31 mouse cellular contexts compared by ENCODE assay signal in the genomic region with DNA sequence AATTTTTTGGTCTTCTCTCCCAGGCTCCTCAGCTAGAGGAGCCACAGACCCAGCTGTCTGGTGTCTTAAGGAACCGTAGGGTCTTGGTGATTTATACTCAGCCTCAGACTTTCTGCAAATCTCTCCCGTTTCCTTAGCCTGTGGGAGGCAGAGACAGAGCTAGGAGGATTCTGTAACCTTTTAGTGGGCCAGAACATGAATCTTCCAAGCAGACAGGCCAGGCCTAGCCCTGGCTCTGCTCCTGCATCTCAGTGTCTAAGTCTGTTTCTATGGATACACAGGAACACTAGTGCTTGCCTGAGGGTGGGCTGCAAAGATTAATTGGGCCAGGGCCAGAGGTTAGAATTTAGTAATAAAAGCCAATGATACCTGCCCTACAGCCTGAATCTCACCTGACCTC. TPM values are rescaled to one million over a fixed set of nuclear protein-coding genes. Genes with fewer than 3 reads are reported as not detected.
DNase-seq lines count a peak whose midpoint lies in the region; ATAC-seq and TF ChIP-seq lines count a peak whose summit lies in the region.
"Had no signal": no experiment of that assay in that cellular context is flagged by ENCODE, and none has a peak within 500 bp of the region (broad histone marks: within the 10 kb centered on the region; RNA-seq: fewer than 3 reads in every experiment).

No protein-coding gene starts in this region.

- no peak overlapping the region for H3K4me2 ChIP-seq in kidney, embryonic 15.5 days
- H3K4me2 ChIP-seq in intestine, embryonic 14.5 days (ENCODE audit: low read length): no peak overlapping the region
- H3K4me2 ChIP-seq in stomach, embryonic 15.5 days: no peak overlapping the region
- H3K4me2 ChIP-seq: limb, embryonic 13.5 days; liver, embryonic 13.5 days; lung, embryonic 15.5 days had no signal

- TF ChIP-seq POLR2A in ES-Bruce4 (IDR thresholded peaks at IDR 0.05; ENCODE audit: insufficient read depth, low read length): no peak

- 15% methylated on average over 2 of the region's 2 CpGs for WGBS in kidney, embryonic 15.5 days
- 39% methylated on average over 2 of the region's 2 CpGs for WGBS in intestine, embryonic 14.5 days
- 34% methylated on average over 2 of the region's 2 CpGs for WGBS in stomach, embryonic 15.5 days

- no peak overlapping the region for H3K9ac ChIP-seq in kidney, embryonic 15.5 days
- no peak overlapping the region for H3K9ac ChIP-seq in ES-Bruce4 (ENCODE audit: low read depth, poor library complexity, severe bottlenecking)
- no peak overlapping the region for H3K9ac ChIP-seq in intestine, embryonic 14.5 days (ENCODE audit: low read length)
- no peak overlapping the region for H3K9ac ChIP-seq in stomach, embryonic 15.5 days
- H3K9ac ChIP-seq: forebrain, postnatal 0 days; limb, embryonic 13.5 days; liver, embryonic 13.5 days; lung, embryonic 15.5 days had no signal

- peaks cover 16% of the 10 kb centered on the region for H3K4me1 ChIP-seq in kidney, embryonic 15.5 days
- peaks cover 4% of the 10 kb centered on the region for H3K4me1 ChIP-seq in ES-Bruce4 (ENCODE audit: control insufficient read depth, insufficient read depth, low read length)
- peaks cover 20% of the 10 kb centered on the region for H3K4me1 ChIP-seq in intestine, embryonic 14.5 days (replicated peaks; ENCODE audit: control insufficient read depth, insufficient read depth, low read length)
- peaks cover 19% of the 10 kb centered on the region for H3K4me1 ChIP-seq in stomach, embryonic 15.5 days
- H3K4me1 ChIP-seq: hindbrain, embryonic 10.5 days; liver, embryonic 13.5 days had no signal

- intact Hi-C loops in left cerebral cortex, adult 2 months (cut with DNase I): no loop called here

- H3K27me3 ChIP-seq in kidney, embryonic 15.5 days: no peaks in the 10 kb centered on the region
- H3K27me3 ChIP-seq in ES-Bruce4 (ENCODE audit: control insufficient read depth, insufficient read depth, low read length, poor library complexity, severe bottlenecking): no peaks in the 10 kb centered on the region
- no peaks in the 10 kb centered on the region for H3K27me3 ChIP-seq in intestine, embryonic 14.5 days (replicated peaks; ENCODE audit: control insufficient read depth, insufficient read depth, low read length)
- no peaks in the 10 kb centered on the region for H3K27me3 ChIP-seq in stomach, embryonic 15.5 days (replicated peaks)
- H3K27me3 ChIP-seq: limb, embryonic 13.5 days; liver, embryonic 13.5 days; lung, embryonic 15.5 days had no signal

- H3K27ac ChIP-seq in kidney, embryonic 15.5 days: 0 out of 2 replicates have a peak overlapping the region, but pooled peaks have one; percentile 60
- peak overlapping the region; percentile 78 for H3K27ac ChIP-seq in ES-Bruce4 (ENCODE audit: insufficient read depth, low read length)
- H3K27ac ChIP-seq in intestine, embryonic 14.5 days (ENCODE audit: low read depth): peak overlapping the region; percentile 79
- peak overlapping the region; percentile 73; the same call in 1 of the 2 replicates for H3K27ac ChIP-seq in stomach, embryonic 15.5 days
- H3K27ac ChIP-seq in left cerebral cortex, adult 2 months: no peak overlapping the region
- H3K27ac ChIP-seq: heart, embryonic 10.5 days; hindbrain, embryonic 10.5 days; limb, embryonic 13.5 days; liver, embryonic 13.5 days; lung, embryonic 15.5 days had no signal

- DNase-seq in kidney, postnatal 25 days: no peak
- DNase-seq in intestine, embryonic 14.5 days (ENCODE audit: low spot score): no peak
- no peak for DNase-seq in lung, postnatal 10 days
- no peak for DNase-seq in left cerebral cortex, adult 2 months (ENCODE audit: extremely low spot score in 1 of 2, low spot score in 2 of 2)
- DNase-seq: adrenal gland, postnatal 10 days; B cell, adult 2 months; cerebellum, adult 9-10 months; forebrain, postnatal 0 days; gastrocnemius, adult 2 months; liver, embryonic 13.5 days; midbrain, embryonic 14.5 days; right cerebral cortex, postnatal 25 days; thymus, postnatal 4 days had no signal

- TF ChIP-seq EP300 in ES-Bruce4 (IDR thresholded peaks at IDR 0.05; ENCODE audit: insufficient read depth, low read depth, low read length): no peak

- no peaks in the 10 kb centered on the region for H3K36me3 ChIP-seq in kidney, embryonic 15.5 days
- H3K36me3 ChIP-seq in ES-Bruce4 (ENCODE audit: control insufficient read depth, insufficient read depth, low read length, poor library complexity, severe bottlenecking): no peaks in the 10 kb centered on the region
- no peaks in the 10 kb centered on the region for H3K36me3 ChIP-seq in intestine, embryonic 14.5 days (ENCODE audit: control insufficient read depth, insufficient read depth, low read length)
- no peaks in the 10 kb centered on the region for H3K36me3 ChIP-seq in stomach, embryonic 15.5 days
- H3K36me3 ChIP-seq: heart, embryonic 10.5 days; hindbrain, embryonic 10.5 days; limb, embryonic 13.5 days; liver, embryonic 13.5 days; lung, embryonic 15.5 days had no signal

- H3K4me3 ChIP-seq in kidney, embryonic 15.5 days (replicated peaks): no peak overlapping the region
- H3K4me3 ChIP-seq in ES-Bruce4 (ENCODE audit: low read depth, low read length): no peak overlapping the region
- no peak overlapping the region for H3K4me3 ChIP-seq in intestine, embryonic 14.5 days (ENCODE audit: low read depth, low read length)
- H3K4me3 ChIP-seq in stomach, embryonic 15.5 days (replicated peaks): no peak overlapping the region
- H3K4me3 ChIP-seq in left cerebral cortex, adult 2 months: no peak overlapping the region
- H3K4me3 ChIP-seq: gastrocnemius, adult 2 months; heart, embryonic 10.5 days; hindbrain, embryonic 10.5 days; limb, embryonic 13.5 days; liver, embryonic 13.5 days; lung, embryonic 15.5 days had no signal

- peak; percentile 86 for ATAC-seq in kidney, embryonic 15.5 days (replicated peaks; ENCODE audit: low FRiP score)
- ATAC-seq in intestine, embryonic 14.5 days (replicated peaks; ENCODE audit: low FRiP score, low TSS enrichment, low read depth): peak; percentile 36; the same call in 1 of the 2 replicates
- ATAC-seq in stomach, embryonic 15.5 days (ENCODE audit: insufficient read depth, low FRiP score, low read depth): peak; percentile 43; the same call in 1 of the 2 replicates
- ATAC-seq: forebrain, postnatal 0 days; inflammation-experienced regulatory T-cells, adult 6 months; Patski had no signal

- no peak for TF ChIP-seq CTCF in ES-Bruce4 (IDR thresholded peaks at IDR 0.05; ENCODE audit: low read depth, low read length)
- TF ChIP-seq CTCF in left cerebral cortex, adult 2 months (IDR thresholded peaks at IDR 0.05): no peak

- no peaks in the 10 kb centered on the region for H3K9me3 ChIP-seq in kidney, embryonic 15.5 days (replicated peaks)
- peaks cover 5% of the 10 kb centered on the region for H3K9me3 ChIP-seq in ES-Bruce4 (replicated peaks; ENCODE audit: control insufficient read depth, insufficient read depth, low read length, poor library complexity, severe bottlenecking)
- H3K9me3 ChIP-seq in intestine, embryonic 14.5 days (ENCODE audit: control insufficient read depth, low read length): no peaks in the 10 kb centered on the region; the same call in 1 of the 2 replicates
- no peaks in the 10 kb centered on the region for H3K9me3 ChIP-seq in stomach, embryonic 15.5 days
- H3K9me3 ChIP-seq: heart, embryonic 10.5 days; liver, embryonic 13.5 days; lung, embryonic 15.5 days had no signal

RNA-seq across cellular contexts. Expression of a gene that starts 1.3 kb away (rescaled TPM):
- 0.31 TPM in 1 of 2 replicates, not detected in the other for polyA plus RNA-seq in kidney, embryonic 15.5 days (2015; fragmentation: Nextera tagmentation; extraction: Ambion mirVana)
- polyA plus RNA-seq in ES-Bruce4 (2011; ENCODE audit: insufficient read depth, insufficient read length, low read depth, missing spikeins): not detected in 2 replicates
- 7.9 TPM in 2 replicates for polyA plus RNA-seq in intestine, embryonic 14.5 days (2014; fragmentation: Nextera tagmentation; extraction: Ambion mirVana)
- polyA plus RNA-seq in stomach, embryonic 15.5 days (2015; fragmentation: Nextera tagmentation; extraction: Ambion mirVana): 6.4 and 7.0 TPM in 2 replicates
- total RNA-seq in left cerebral cortex, adult 2 months (2021): not detected
- total RNA-seq: common myeloid progenitor, adult 5-6 weeks; forebrain, postnatal 0 days; gastrocnemius, adult 2 months; layer of hippocampus, adult 18-20 months; layer of hippocampus, postnatal 25 days; left cerebral cortex, postnatal 14 days; megakaryocyte progenitor cell, adult 5-6 weeks; neutrophil, adult 5-6 weeks had no signal
- polyA plus RNA-seq: forebrain, postnatal 0 days; hindbrain, embryonic 10.5 days; inflammation-experienced regulatory T-cells, adult 6 months; limb, embryonic 13.5 days; liver, embryonic 13.5 days; lung, embryonic 15.5 days; midbrain, embryonic 14.5 days; Patski had no signal

RNA-seq across cellular contexts. Expression of a gene that starts 19.9 kb away (rescaled TPM):
- not detected in 2 replicates for polyA plus RNA-seq in kidney, embryonic 15.5 days (2015; fragmentation: Nextera tagmentation; extraction: Ambion mirVana)
- polyA plus RNA-seq in ES-Bruce4 (2011; ENCODE audit: insufficient read depth, insufficient read length, low read depth, missing spikeins): not detected in 2 replicates
- 0.24 and 0.34 TPM in 2 replicates for polyA plus RNA-seq in intestine, embryonic 14.5 days (2014; fragmentation: Nextera tagmentation; extraction: Ambion mirVana)
- 0.10 TPM in 1 of 2 replicates, not detected in the other for polyA plus RNA-seq in stomach, embryonic 15.5 days (2015; fragmentation: Nextera tagmentation; extraction: Ambion mirVana)
- total RNA-seq in left cerebral cortex, adult 2 months (2021): not detected
- total RNA-seq: adrenal gland, postnatal 10 days; common myeloid progenitor, adult 5-6 weeks; gastrocnemius, adult 2 months; layer of hippocampus, adult 18-20 months; layer of hippocampus, postnatal 25 days; megakaryocyte progenitor cell, adult 5-6 weeks; neutrophil, adult 5-6 weeks had no signal
- polyA plus RNA-seq: embryonic facial prominence, embryonic 14.5 days; gonadal fat pad, adult 2 months; heart, embryonic 10.5 days; heart, postnatal 0 days; hindbrain, embryonic 10.5 days; inflammation-experienced regulatory T-cells, adult 6 months; limb, embryonic 13.5 days; liver, embryonic 13.5 days; midbrain, embryonic 14.5 days; Patski had no signal

RNA-seq across cellular contexts. Expression of a gene that starts 24.1 kb away (rescaled TPM):
- 33.1 and 33.4 TPM in 2 replicates for polyA plus RNA-seq in kidney, embryonic 15.5 days (2015; fragmentation: Nextera tagmentation; extraction: Ambion mirVana)
- 16.9 and 17.8 TPM in 2 replicates for polyA plus RNA-seq in ES-Bruce4 (2011; ENCODE audit: insufficient read depth, insufficient read length, low read depth, missing spikeins)
- polyA plus RNA-seq in intestine, embryonic 14.5 days (2014; fragmentation: Nextera tagmentation; extraction: Ambion mirVana): 29.7 and 32.4 TPM in 2 replicates
- polyA plus RNA-seq in stomach, embryonic 15.5 days (2015; fragmentation: Nextera tagmentation; extraction: Ambion mirVana): 26.1 and 27.9 TPM in 2 replicates
- total RNA-seq in left cerebral cortex, adult 2 months (2021): 10 to 100 TPM in 1 of 2 experiments, 1 to 10 TPM in 1; 7.8 to 10.6 TPM

RNA-seq across cellular contexts. Expression of a gene that starts 36.2 kb away (rescaled TPM):
- 0.08 and 0.09 TPM in 2 replicates for polyA plus RNA-seq in kidney, embryonic 15.5 days (2015; fragmentation: Nextera tagmentation; extraction: Ambion mirVana)
- not detected in 2 replicates for polyA plus RNA-seq in ES-Bruce4 (2011; ENCODE audit: insufficient read depth, insufficient read length, low read depth, missing spikeins)
- 0.07 TPM in 1 of 2 replicates, not detected in the other for polyA plus RNA-seq in intestine, embryonic 14.5 days (2014; fragmentation: Nextera tagmentation; extraction: Ambion mirVana)
- 0.08 TPM in 1 of 2 replicates, not detected in the other for polyA plus RNA-seq in stomach, embryonic 15.5 days (2015; fragmentation: Nextera tagmentation; extraction: Ambion mirVana)
- total RNA-seq in left cerebral cortex, adult 2 months (2021): under 1 TPM; 0.14 to 0.30 TPM
- total RNA-seq: adrenal gland, postnatal 10 days; gastrocnemius, adult 2 months had no signal
- polyA plus RNA-seq: hindbrain, embryonic 10.5 days; liver, embryonic 13.5 days had no signal

RNA-seq across cellular contexts. Expression of a gene that starts 44.6 kb away (rescaled TPM):
- polyA plus RNA-seq in kidney, embryonic 15.5 days (2015; fragmentation: Nextera tagmentation; extraction: Ambion mirVana): not detected in 2 replicates
- not detected in 2 replicates for polyA plus RNA-seq in ES-Bruce4 (2011; ENCODE audit: insufficient read depth, insufficient read length, low read depth, missing spikeins)
- polyA plus RNA-seq in intestine, embryonic 14.5 days (2014; fragmentation: Nextera tagmentation; extraction: Ambion mirVana): 15.4 and 20.8 TPM in 2 replicates
- 5.9 and 10.6 TPM in 2 replicates for polyA plus RNA-seq in stomach, embryonic 15.5 days (2015; fragmentation: Nextera tagmentation; extraction: Ambion mirVana)
- total RNA-seq in left cerebral cortex, adult 2 months (2021): not detected
- total RNA-seq: adrenal gland, postnatal 10 days; common myeloid progenitor, adult 5-6 weeks; forebrain, postnatal 0 days; gastrocnemius, adult 2 months; layer of hippocampus, adult 18-20 months; layer of hippocampus, postnatal 25 days; left cerebral cortex, postnatal 14 days; megakaryocyte progenitor cell, adult 5-6 weeks; neutrophil, adult 5-6 weeks had no signal
- polyA plus RNA-seq: embryonic facial prominence, embryonic 14.5 days; forebrain, postnatal 0 days; gonadal fat pad, adult 2 months; heart, embryonic 10.5 days; heart, postnatal 0 days; hindbrain, embryonic 10.5 days; inflammation-experienced regulatory T-cells, adult 6 months; limb, embryonic 13.5 days; liver, embryonic 13.5 days; lung, embryonic 15.5 days; midbrain, embryonic 14.5 days; Patski had no signal

Comparison
In these comparisons a context has a peak if more than half of its experiments do, and no peak if none do; other contexts are left out.
1. ATAC-seq: peak in every context shown above with its lines; median percentile 86 in kidney, embryonic 15.5 days; 43 in stomach, embryonic 15.5 days; 36 in intestine, embryonic 14.5 days.